ENCODE assay signal across 8 mouse cellular contexts in the genomic region with DNA sequence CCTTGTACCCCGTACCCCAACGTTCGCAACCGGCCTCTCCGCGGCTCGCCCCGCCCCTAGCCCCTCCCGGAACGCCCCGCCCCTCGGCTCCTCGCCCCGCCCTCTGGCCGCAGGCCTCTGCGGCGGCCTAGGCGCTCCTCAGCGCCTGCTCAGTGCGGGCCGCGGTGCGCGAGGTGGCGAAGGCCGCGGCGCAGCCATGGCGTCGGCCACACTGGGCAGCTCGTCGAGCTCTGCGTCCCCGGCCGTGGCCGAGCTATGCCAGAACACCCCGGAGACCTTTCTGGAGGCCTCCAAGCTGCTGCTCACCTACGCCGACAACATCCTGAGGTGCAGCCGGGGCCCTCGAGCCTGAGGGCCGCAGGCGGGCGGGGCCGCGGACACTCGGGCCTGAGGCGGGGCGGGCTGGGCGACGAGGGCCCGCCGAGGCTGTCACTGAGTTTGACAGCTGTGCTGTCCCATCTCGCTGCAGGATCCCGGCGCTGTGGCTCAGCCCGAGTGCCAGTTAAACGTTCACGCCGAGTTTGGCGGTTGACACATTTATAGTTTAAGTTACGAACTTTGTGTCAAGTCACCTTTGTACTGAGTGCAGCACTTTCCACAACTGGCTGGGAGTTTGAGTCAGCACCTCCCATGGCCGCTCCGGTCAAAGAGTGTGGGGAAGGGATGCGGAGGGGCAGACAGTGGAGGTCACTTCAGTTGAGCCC. TPM values are rescaled to one million over a fixed set of nuclear protein-coding genes. Genes with fewer than 3 reads are reported as not detected.
DNase-seq lines count a peak whose midpoint lies in the region; ATAC-seq and TF ChIP-seq lines count a peak whose summit lies in the region.

Ngly1 (plus strand) TSS at position 110 of the 704 bp plus-strand sequence.
Oxsm (minus strand) TSS at position 638 of the 704 bp plus-strand sequence.

- H3K9me3 ChIP-seq in hindbrain, postnatal 0 days (ENCODE audit: low read length): no peaks in the 10 kb centered on the region
- H3K9me3 ChIP-seq in megakaryocyte, embryonic 14.5 days: no peaks in the 10 kb centered on the region

- no peaks in the 10 kb centered on the region for H3K36me3 ChIP-seq in hindbrain, postnatal 0 days (ENCODE audit: insufficient read depth, low read length)
- H3K36me3 ChIP-seq in megakaryocyte, embryonic 14.5 days (replicated peaks; ENCODE audit: low read length): peaks cover 17% of the 10 kb centered on the region

- 1% methylated on average over 64 of the region's 65 CpGs for WGBS in hindbrain, postnatal 0 days

- ATAC-seq in hindbrain, postnatal 0 days: peak; percentile 99

- H3K4me3 ChIP-seq in cortical plate, adult 2 months (ENCODE audit: insufficient read depth, low read length): peak within 1 kb of the TSS; percentile 97
- H3K4me3 ChIP-seq in hindbrain, postnatal 0 days (ENCODE audit: low read length): peak within 1 kb of the TSS; percentile 82
- peak within 1 kb of the TSS; percentile 95 for H3K4me3 ChIP-seq in megakaryocyte, embryonic 14.5 days (replicated peaks)

- H3K27ac ChIP-seq in cortical plate, adult 2 months (ENCODE audit: insufficient read depth, low read length): peak within 1 kb of the TSS; percentile 96
- peak within 1 kb of the TSS; percentile 89 for H3K27ac ChIP-seq in hindbrain, postnatal 0 days

- no peak for TF ChIP-seq CTCF in cortical plate, adult 2 months (IDR thresholded peaks at IDR 0.05; ENCODE audit: extremely low read depth, insufficient read depth, low read length)
- no peak for TF ChIP-seq CTCF in hindbrain, postnatal 0 days (IDR thresholded peaks at IDR 0.05; ENCODE audit: low read depth)

- H3K4me1 ChIP-seq in cortical plate, adult 2 months (ENCODE audit: control insufficient read depth, insufficient read depth, low read length): peaks cover 4% of the 10 kb centered on the region; the same call in 1 of the 2 replicates
- 0 out of 2 replicates have a peak, but pooled peaks cover 3% of the 10 kb centered on the region for H3K4me1 ChIP-seq in hindbrain, postnatal 0 days (ENCODE audit: insufficient read depth, low read length)
- peaks cover 81% of the 10 kb centered on the region for H3K4me1 ChIP-seq in megakaryocyte, embryonic 14.5 days

- H3K4me2 ChIP-seq in hindbrain, postnatal 0 days (ENCODE audit: low read depth, low read length): peak within 1 kb of the TSS; percentile 80

- peak; percentile 60 for TF ChIP-seq POLR2A in cortical plate, adult 2 months (IDR thresholded peaks at IDR 0.05; ENCODE audit: extremely low read depth, insufficient read depth, low read length)

- H3K27me3 ChIP-seq in hindbrain, postnatal 0 days (ENCODE audit: insufficient read depth, low read length): no peaks in the 10 kb centered on the region
- H3K27me3 ChIP-seq in megakaryocyte, embryonic 14.5 days (replicated peaks): no peaks in the 10 kb centered on the region

- H3K9ac ChIP-seq in hindbrain, postnatal 0 days (replicated peaks; ENCODE audit: low read length): peak within 1 kb of the TSS; percentile 93

- peak; percentile 83 for DNase-seq in ZHBTc4 (ENCODE audit: low read depth, low spot score)
- peak; percentile 76 to 81 for DNase-seq in gastrocnemius, adult 8-10 months (ENCODE audit: low spot score in 2 of 2)
- peak; percentile 89 for DNase-seq in hindbrain, postnatal 0 days (ENCODE audit: low spot score)
- peak; percentile 67 to 70 for DNase-seq in left cerebral cortex, adult 8-10 months (ENCODE audit: low spot score in 2 of 2)
- DNase-seq in right cerebral cortex, adult 2 months (ENCODE audit: low spot score in 2 of 2): peak; percentile 75 to 81
- peak; percentile 48 for DNase-seq in urinary bladder, postnatal 10 days (ENCODE audit: low spot score)

RNA-seq across cellular contexts. Expression of gene Ngly1, which starts in this region (rescaled TPM):
- 17.3 and 17.5 TPM in 2 replicates for polyA plus RNA-seq in cortical plate, adult 2 months (2012; rRNA removed)
- total RNA-seq in gastrocnemius, adult 8-10 months (2022): 10 to 100 TPM; 42.2 to 51.3 (median 47.6) TPM
- total RNA-seq in hindbrain, postnatal 0 days (2014; rRNA removed): 15.3 and 24.0 TPM in 2 replicates
- polyA plus RNA-seq in hindbrain, postnatal 0 days (2015; fragmentation: Nextera tagmentation; extraction: Ambion mirVana): 27.6 and 30.4 TPM in 2 replicates
- total RNA-seq in left cerebral cortex, adult 8-10 months (2022): 10 to 100 TPM; 29.6 to 31.0 (median 30.4) TPM
- 141 and 238 TPM in 2 replicates for polyA plus RNA-seq in megakaryocyte, embryonic 14.5 days (2012; ENCODE audit: insufficient read depth, low replicate concordance)

RNA-seq across cellular contexts. Expression of gene Oxsm, which starts in this region (rescaled TPM):
- 6.0 and 6.1 TPM in 2 replicates for polyA plus RNA-seq in cortical plate, adult 2 months (2012; rRNA removed)
- total RNA-seq in gastrocnemius, adult 8-10 months (2022): 10 to 100 TPM; 10.2 to 13.0 (median 12.2) TPM
- 4.0 and 4.6 TPM in 2 replicates for total RNA-seq in hindbrain, postnatal 0 days (2014; rRNA removed)
- polyA plus RNA-seq in hindbrain, postnatal 0 days (2015; fragmentation: Nextera tagmentation; extraction: Ambion mirVana): 1.4 and 1.7 TPM in 2 replicates
- total RNA-seq in left cerebral cortex, adult 8-10 months (2022): 10 to 100 TPM; 11.0 to 14.2 (median 12.4) TPM
- 1.0 TPM in 1 of 2 replicates, not detected in the other for polyA plus RNA-seq in megakaryocyte, embryonic 14.5 days (2012; ENCODE audit: insufficient read depth, low replicate concordance)

Comparison
In these comparisons a context has a peak if more than half of its experiments do, and no peak if none do; other contexts are left out.
1. Peak in every context shown above with its lines: DNase-seq, ATAC-seq, H3K4me3 ChIP-seq and H3K27ac ChIP-seq.